Mouse (Mus musculus): ENCODE measurements around the gene Spns1.

DNA sequence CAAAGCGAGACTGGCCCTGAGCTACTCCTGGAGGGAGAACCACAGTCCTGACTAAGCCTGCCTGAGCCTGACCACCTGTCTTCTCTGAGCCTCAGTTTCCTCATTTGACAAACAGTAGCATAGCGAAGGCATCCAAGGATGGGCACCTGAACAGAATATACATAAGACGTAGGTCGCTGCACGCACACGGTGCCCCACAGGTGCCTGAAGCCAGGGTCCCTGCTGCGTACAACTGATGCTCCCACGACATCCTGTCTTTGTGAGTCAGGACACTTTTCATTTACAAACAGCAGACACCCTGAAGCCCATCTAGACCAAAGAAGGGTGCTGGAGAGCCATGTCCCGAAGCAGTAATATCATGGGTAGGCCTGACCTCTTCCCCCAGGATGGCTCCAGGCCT is 18.8 kb downstream of the Spns1 start:
- TF ChIP-seq POLR2A (IDR thresholded peaks at IDR 0.05; ENCODE audit: insufficient read depth, low read length) (no peak), CTCF (IDR thresholded peaks at IDR 0.05; ENCODE audit: low read depth, low read length) (no peak), EP300 (IDR thresholded peaks at IDR 0.05; ENCODE audit: insufficient read depth, low read depth, low read length) (no peak)
